ENCODE assay signal across 8 mouse cellular contexts in the genomic region with DNA sequence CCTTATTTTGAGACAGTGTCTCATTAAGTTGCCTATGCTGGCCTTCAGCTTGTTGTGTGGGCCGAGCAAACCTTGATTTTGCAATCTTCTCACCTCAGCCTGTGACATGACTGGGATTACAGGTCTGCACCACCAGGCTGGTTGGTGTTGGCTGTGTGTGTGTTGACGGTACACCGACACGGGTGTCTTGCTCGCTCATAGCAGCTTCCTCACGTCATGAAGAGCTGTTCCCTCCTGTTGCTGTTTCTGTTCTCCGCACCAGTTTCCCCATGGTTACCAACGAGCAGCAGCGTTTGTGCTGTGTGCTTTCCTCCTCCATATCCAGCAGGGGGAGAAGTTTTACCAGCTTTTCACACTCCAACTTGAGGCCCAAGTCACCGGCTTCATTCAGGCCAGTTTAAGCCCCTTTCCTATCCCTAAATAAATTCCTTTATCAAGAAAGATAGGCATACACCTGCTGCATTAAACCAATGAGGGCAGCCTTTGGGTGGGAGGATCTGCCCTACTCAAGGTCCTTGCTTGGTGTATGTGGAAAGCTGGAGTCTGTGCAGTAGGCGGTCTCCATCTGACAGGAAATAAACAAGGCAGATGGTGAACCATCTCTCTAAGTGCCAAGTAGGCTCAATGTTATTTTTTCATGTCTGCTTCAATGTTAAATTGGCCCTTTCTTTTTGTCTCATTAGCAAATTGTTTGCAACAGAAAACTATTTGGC. TPM values are rescaled to one million over a fixed set of nuclear protein-coding genes. Genes with fewer than 3 reads are reported as not detected.
DNase-seq lines count a peak whose midpoint lies in the region; ATAC-seq lines count a peak whose summit lies in the region.

No protein-coding gene starts in this region.

- H3K4me3 ChIP-seq in intestine, embryonic 14.5 days (ENCODE audit: low read depth, low read length): no peak overlapping the region
- no peak overlapping the region for H3K4me3 ChIP-seq in midbrain, embryonic 15.5 days

- H3K4me2 ChIP-seq in intestine, embryonic 14.5 days (ENCODE audit: low read length): no peak overlapping the region
- H3K4me2 ChIP-seq in midbrain, embryonic 15.5 days: no peak overlapping the region

- no peaks in the 10 kb centered on the region for H3K36me3 ChIP-seq in intestine, embryonic 14.5 days (ENCODE audit: control insufficient read depth, insufficient read depth, low read length)
- H3K36me3 ChIP-seq in midbrain, embryonic 15.5 days (replicated peaks): no peaks in the 10 kb centered on the region

- intact Hi-C loops in left cerebral cortex, postnatal 25 days (cut with DNase I): loop anchor here (1.0 to 5.0 kb wide), 4 partner anchors 37 to 122 kb away; a partner anchor contains a TSS

- H3K9me3 ChIP-seq in intestine, embryonic 14.5 days (ENCODE audit: control insufficient read depth, low read length): no peaks in the 10 kb centered on the region
- H3K9me3 ChIP-seq in midbrain, embryonic 15.5 days: no peaks in the 10 kb centered on the region

- H3K4me1 ChIP-seq in intestine, embryonic 14.5 days (replicated peaks; ENCODE audit: control insufficient read depth, insufficient read depth, low read length): no peaks in the 10 kb centered on the region
- H3K4me1 ChIP-seq in midbrain, embryonic 15.5 days: no peaks in the 10 kb centered on the region

- no peak overlapping the region for H3K9ac ChIP-seq in intestine, embryonic 14.5 days (ENCODE audit: low read length)
- peak overlapping the region; percentile 7; the same call in 1 of the 2 replicates for H3K9ac ChIP-seq in midbrain, embryonic 15.5 days

- no peaks in the 10 kb centered on the region for H3K27me3 ChIP-seq in intestine, embryonic 14.5 days (replicated peaks; ENCODE audit: control insufficient read depth, insufficient read depth, low read length)
- no peaks in the 10 kb centered on the region for H3K27me3 ChIP-seq in midbrain, embryonic 15.5 days (replicated peaks)

- H3K27ac ChIP-seq in intestine, embryonic 14.5 days (ENCODE audit: low read depth): no peak overlapping the region
- H3K27ac ChIP-seq in midbrain, embryonic 15.5 days: no peak overlapping the region

- 38% methylated on average over 11 of the region's 11 CpGs for WGBS in intestine, embryonic 14.5 days
- 36% methylated on average over 11 of the region's 11 CpGs for WGBS in midbrain, embryonic 15.5 days

- peak; percentile 37 for DNase-seq in kidney, adult 18-20 months
- no peak for DNase-seq in kidney, adult 11 months
- peak; percentile 62 for DNase-seq in c-Kit-positive CD71-negative TER-119-negative erythroid progenitor cells, embryonic 14.5 days (ENCODE audit: low read depth)
- DNase-seq in frontal cortex, adult 2 months (ENCODE audit: extremely low spot score in 1 of 2, low spot score in 1 of 2): peak; percentile 74 to 81
- DNase-seq in intestine, embryonic 14.5 days (ENCODE audit: low spot score): peak; percentile 61
- DNase-seq in left cerebral cortex, postnatal 25 days (ENCODE audit: low spot score in 2 of 2): peak; percentile 77 to 91
- peak; percentile 92 for DNase-seq in telencephalon, adult 2 months (ENCODE audit: low read depth, low spot score)

- ATAC-seq in intestine, embryonic 14.5 days (replicated peaks; ENCODE audit: low FRiP score, low TSS enrichment, low read depth): peak; percentile 58; the same call in 1 of the 2 replicates
- no peak; the same call in 1 of the 2 replicates for ATAC-seq in midbrain, embryonic 15.5 days (replicated peaks)

RNA-seq across cellular contexts. Expression of a gene that starts 9.9 kb away (rescaled TPM):
- polyA plus RNA-seq in frontal cortex, adult 2 months (2012; rRNA removed): not detected in 2 replicates
- polyA plus RNA-seq in intestine, embryonic 14.5 days (2014; fragmentation: Nextera tagmentation; extraction: Ambion mirVana): not detected in 2 replicates
- total RNA-seq in left cerebral cortex, postnatal 25 days (2021): under 1 TPM in 1 of 2 experiments, not detected in 1; 0.09 TPM
- not detected in 2 replicates for polyA plus RNA-seq in midbrain, embryonic 15.5 days (2015; fragmentation: Nextera tagmentation; extraction: Ambion mirVana)

RNA-seq across cellular contexts. Expression of a gene that starts 9.9 kb away (rescaled TPM):
- polyA plus RNA-seq in frontal cortex, adult 2 months (2012; rRNA removed): 1.9 and 3.3 TPM in 2 replicates
- 0.87 and 1.4 TPM in 2 replicates for polyA plus RNA-seq in intestine, embryonic 14.5 days (2014; fragmentation: Nextera tagmentation; extraction: Ambion mirVana)
- 1 to 10 TPM in 1 of 2 experiments, under 1 TPM in 1; 0.62 to 1.4 TPM for total RNA-seq in left cerebral cortex, postnatal 25 days (2021)
- 1.9 and 2.5 TPM in 2 replicates for polyA plus RNA-seq in midbrain, embryonic 15.5 days (2015; fragmentation: Nextera tagmentation; extraction: Ambion mirVana)

RNA-seq across cellular contexts. Expression of a gene that starts 16.7 kb away (rescaled TPM):
- polyA plus RNA-seq in frontal cortex, adult 2 months (2012; rRNA removed): 15.9 and 18.3 TPM in 2 replicates
- polyA plus RNA-seq in intestine, embryonic 14.5 days (2014; fragmentation: Nextera tagmentation; extraction: Ambion mirVana): 11.1 and 12.2 TPM in 2 replicates
- total RNA-seq in left cerebral cortex, postnatal 25 days (2021): 10 to 100 TPM in 1 of 2 experiments, 1 to 10 TPM in 1; 9.0 to 10.1 TPM
- polyA plus RNA-seq in midbrain, embryonic 15.5 days (2015; fragmentation: Nextera tagmentation; extraction: Ambion mirVana): 20.3 and 22.9 TPM in 2 replicates

RNA-seq across cellular contexts. Expression of a gene that starts 16.7 kb away (rescaled TPM):
- 77.0 and 85.4 TPM in 2 replicates for polyA plus RNA-seq in frontal cortex, adult 2 months (2012; rRNA removed)
- 21.8 and 22.4 TPM in 2 replicates for polyA plus RNA-seq in intestine, embryonic 14.5 days (2014; fragmentation: Nextera tagmentation; extraction: Ambion mirVana)
- 100 to 1,000 TPM; 111 to 123 TPM for total RNA-seq in left cerebral cortex, postnatal 25 days (2021)
- 46.2 and 46.9 TPM in 2 replicates for polyA plus RNA-seq in midbrain, embryonic 15.5 days (2015; fragmentation: Nextera tagmentation; extraction: Ambion mirVana)

RNA-seq across cellular contexts. Expression of a gene that starts 43.1 kb away (rescaled TPM):
- polyA plus RNA-seq in frontal cortex, adult 2 months (2012; rRNA removed): 11.3 and 13.8 TPM in 2 replicates
- 4.6 and 5.1 TPM in 2 replicates for polyA plus RNA-seq in intestine, embryonic 14.5 days (2014; fragmentation: Nextera tagmentation; extraction: Ambion mirVana)
- total RNA-seq in left cerebral cortex, postnatal 25 days (2021): 10 to 100 TPM; 14.5 to 14.6 TPM
- 13.8 and 15.5 TPM in 2 replicates for polyA plus RNA-seq in midbrain, embryonic 15.5 days (2015; fragmentation: Nextera tagmentation; extraction: Ambion mirVana)
